Mouse (Mus musculus): ENCODE measurements at regions not wholly inside any gene's neighbourhood (a gene's known extent, or its start where the extent isn't known, plus 50 kb on each side); places are given as distances from the start of the nearest gene placed in this dataset.

DNA sequence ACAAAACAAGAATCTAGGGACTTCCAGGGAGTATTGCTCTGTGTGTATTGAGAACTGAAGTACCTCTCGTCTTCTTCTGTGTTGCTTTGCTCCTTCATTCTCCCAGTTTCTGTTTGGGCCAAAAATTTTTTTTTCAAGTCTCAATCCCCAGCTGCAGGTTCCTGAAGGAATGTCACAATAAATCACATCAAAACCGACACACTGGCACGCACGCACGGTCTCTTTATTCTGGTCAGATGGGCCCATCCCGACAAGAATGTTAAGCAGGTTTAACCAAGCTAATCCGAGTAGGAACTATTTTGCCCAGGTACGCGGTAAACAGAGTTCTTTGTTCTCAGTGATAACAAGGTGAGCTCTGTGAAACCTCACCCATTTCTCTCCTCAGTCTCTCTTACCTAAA, 118.3 kb upstream of the Lef1 start:
- no peak overlapping the region for H3K9ac ChIP-seq (ENCODE audit: low read depth, low read length)
- no peaks in the 10 kb centered on the region for H3K9me3 ChIP-seq (ENCODE audit: control insufficient read depth, low read length)
- H3K36me3 ChIP-seq (ENCODE audit: control insufficient read depth, insufficient read depth, low read length), result no peaks in the 10 kb centered on the region
- no peak overlapping the region for H3K27ac ChIP-seq (ENCODE audit: low read depth, low read length)
- ATAC-seq (ENCODE audit: low FRiP score), result no peak
- DNase-seq (ENCODE audit: low spot score), result no peak
- H3K4me1 ChIP-seq (replicated peaks; ENCODE audit: control insufficient read depth, insufficient read depth, low read length), result no peaks in the 10 kb centered on the region
- 70% methylated on average over 9 of the region's 9 CpGs for WGBS
- H3K4me2 ChIP-seq (replicated peaks; ENCODE audit: low read depth, low read length), result no peak overlapping the region
- no peak overlapping the region for H3K4me3 ChIP-seq (ENCODE audit: low read depth, low read length)
- no peaks in the 10 kb centered on the region for H3K27me3 ChIP-seq (ENCODE audit: control insufficient read depth, insufficient read depth, low read length)

DNA sequence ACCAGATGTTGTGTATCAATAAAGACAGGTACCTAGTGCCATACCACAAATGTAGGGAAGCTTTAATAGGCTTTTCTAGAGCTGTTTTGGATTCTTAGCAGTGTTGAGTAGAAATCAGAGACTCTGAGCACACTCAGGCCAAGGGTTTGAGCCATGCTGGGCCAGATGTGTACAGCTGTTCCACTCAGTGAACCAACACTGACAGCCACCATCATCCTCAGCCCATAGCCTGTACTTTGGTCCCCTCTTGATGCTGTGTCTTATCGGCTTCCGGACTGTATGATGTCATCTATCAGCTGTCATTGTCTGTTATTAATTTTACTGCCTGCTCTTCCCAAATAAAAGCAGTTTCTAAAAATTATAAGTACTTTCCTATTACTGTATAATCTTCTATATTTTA, 123.6 kb upstream of the Lef1 start:
- Histone ChIP-seq H3K4me2 (replicated peaks; ENCODE audit: low read depth, low read length) (no peak overlapping the region), H3K27ac (ENCODE audit: low read depth, low read length) (no peak overlapping the region), H3K27me3 (ENCODE audit: control insufficient read depth, insufficient read depth, low read length) (no peaks in the 10 kb centered on the region), H3K4me3 (ENCODE audit: low read depth, low read length) (no peak overlapping the region), H3K9me3 (ENCODE audit: control insufficient read depth, low read length) (no peaks in the 10 kb centered on the region), H3K4me1 (replicated peaks; ENCODE audit: control insufficient read depth, insufficient read depth, low read length) (no peaks in the 10 kb centered on the region), H3K36me3 (ENCODE audit: control insufficient read depth, insufficient read depth, low read length) (no peaks in the 10 kb centered on the region), H3K9ac (ENCODE audit: low read depth, low read length) (no peak overlapping the region)
- ATAC-seq (ENCODE audit: low FRiP score), result no peak
- WGBS, result 89% methylated on average over 2 of the region's 2 CpGs
- no peak for DNase-seq (ENCODE audit: low spot score)

DNA sequence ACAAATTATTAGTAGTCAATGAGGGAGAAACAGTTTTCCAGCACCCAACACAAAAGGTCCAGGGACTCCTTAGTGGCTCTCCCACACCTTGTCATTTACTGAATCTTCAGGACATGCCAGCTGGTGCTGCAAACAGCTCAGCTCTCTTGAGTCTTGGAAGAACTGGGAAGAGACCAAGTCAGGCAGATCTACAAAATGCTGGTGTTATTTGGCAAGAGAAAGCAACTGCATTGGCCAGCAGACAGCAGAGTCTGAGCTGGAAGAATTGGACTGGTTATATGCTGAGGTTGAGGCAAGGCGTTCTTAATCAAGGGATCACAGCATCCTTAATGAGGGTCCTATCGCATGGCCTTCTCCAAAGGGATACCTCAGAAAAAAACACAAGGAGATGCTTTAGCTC, 124.2 kb upstream of the Lef1 start:
- no peak overlapping the region for H3K4me2 ChIP-seq (replicated peaks; ENCODE audit: low read depth, low read length)
- no peaks in the 10 kb centered on the region for H3K4me1 ChIP-seq (replicated peaks; ENCODE audit: control insufficient read depth, insufficient read depth, low read length)
- H3K27ac ChIP-seq (ENCODE audit: low read depth, low read length), result no peak overlapping the region
- DNase-seq (ENCODE audit: low spot score) (no peak), ATAC-seq (ENCODE audit: low FRiP score) (no peak)
- H3K27me3 ChIP-seq (ENCODE audit: control insufficient read depth, insufficient read depth, low read length), result no peaks in the 10 kb centered on the region
- H3K9me3 ChIP-seq (ENCODE audit: control insufficient read depth, low read length), result no peaks in the 10 kb centered on the region
- no peaks in the 10 kb centered on the region for H3K36me3 ChIP-seq (ENCODE audit: control insufficient read depth, insufficient read depth, low read length)
- H3K4me3 ChIP-seq (ENCODE audit: low read depth, low read length), result no peak overlapping the region
- H3K9ac ChIP-seq (ENCODE audit: low read depth, low read length), result no peak overlapping the region
- 94% methylated on average over 2 of the region's 2 CpGs for WGBS

DNA sequence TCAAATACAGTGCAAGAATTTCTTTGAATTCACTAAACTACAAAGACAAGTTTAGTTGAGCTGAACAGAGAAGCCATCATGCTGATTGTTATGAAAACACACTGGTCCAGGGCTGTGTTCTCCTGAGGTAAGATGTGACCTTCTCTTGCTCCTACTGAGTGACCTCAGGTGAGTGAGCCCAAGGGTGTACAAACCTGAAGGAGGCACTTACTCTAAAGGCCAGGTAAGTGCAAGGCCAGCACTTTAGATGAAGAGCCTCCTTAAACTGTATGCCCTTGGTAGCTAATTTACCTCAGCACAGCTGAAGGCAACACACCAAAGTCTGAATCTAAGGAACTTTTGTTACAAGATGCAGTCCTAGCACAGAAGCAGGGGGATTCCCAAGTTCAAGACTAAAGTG, 128.7 kb upstream of the Lef1 start:
- no peak for ATAC-seq (ENCODE audit: low FRiP score)
- Histone ChIP-seq H3K27me3 (ENCODE audit: control insufficient read depth, insufficient read depth, low read length) (no peaks in the 10 kb centered on the region), H3K27ac (ENCODE audit: low read depth, low read length) (no peak overlapping the region), H3K9me3 (ENCODE audit: control insufficient read depth, low read length) (no peaks in the 10 kb centered on the region), H3K4me2 (replicated peaks; ENCODE audit: low read depth, low read length) (no peak overlapping the region), H3K36me3 (ENCODE audit: control insufficient read depth, insufficient read depth, low read length) (no peaks in the 10 kb centered on the region), H3K4me1 (replicated peaks; ENCODE audit: control insufficient read depth, insufficient read depth, low read length) (no peaks in the 10 kb centered on the region), H3K4me3 (ENCODE audit: low read depth, low read length) (no peak overlapping the region), H3K9ac (ENCODE audit: low read depth, low read length) (no peak overlapping the region)
- no peak for DNase-seq (ENCODE audit: low spot score)

DNA sequence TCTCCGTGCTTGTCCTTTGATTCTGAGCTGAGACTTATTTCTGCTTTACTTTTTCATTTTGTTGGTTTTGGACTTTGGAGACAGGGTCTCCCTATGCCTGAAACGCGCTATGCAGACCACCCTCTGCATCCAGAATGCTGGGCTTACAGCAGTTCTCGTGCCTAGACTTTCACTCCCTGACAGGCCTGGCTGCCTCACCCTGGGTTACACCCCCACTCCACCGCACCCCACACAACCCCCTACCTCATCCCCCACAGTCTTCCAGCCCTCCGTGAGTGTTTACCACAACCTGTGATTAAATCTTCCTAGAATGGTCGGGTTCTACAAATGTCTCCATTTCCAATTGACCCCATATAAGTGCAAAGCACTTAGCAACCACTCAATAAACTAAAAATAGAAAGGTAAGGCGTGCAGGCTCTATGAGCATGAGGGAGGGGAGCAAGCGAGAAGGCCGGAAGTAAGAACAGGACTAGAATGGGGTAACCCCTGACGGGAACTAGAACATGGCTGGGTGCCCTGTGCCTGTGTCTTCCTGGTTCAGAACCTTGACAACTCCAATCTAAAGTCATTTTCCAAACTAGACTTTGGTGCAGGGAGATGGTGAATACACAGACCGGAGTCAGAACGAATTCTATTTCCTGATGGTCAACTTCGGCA, 131.2 kb upstream of the Lef1 start:
- no peak overlapping the region for H3K27ac ChIP-seq (ENCODE audit: low read depth, low read length)
- WGBS, result 81% methylated on average over 14 of the region's 14 CpGs
- no peaks in the 10 kb centered on the region for H3K9me3 ChIP-seq (ENCODE audit: control insufficient read depth, low read length)
- ATAC-seq (ENCODE audit: low FRiP score) (no peak), DNase-seq (ENCODE audit: low spot score) (no peak)
- H3K36me3 ChIP-seq (ENCODE audit: control insufficient read depth, insufficient read depth, low read length), result no peaks in the 10 kb centered on the region
- H3K27me3 ChIP-seq (ENCODE audit: control insufficient read depth, insufficient read depth, low read length), result no peaks in the 10 kb centered on the region
- no peaks in the 10 kb centered on the region for H3K4me1 ChIP-seq (replicated peaks; ENCODE audit: control insufficient read depth, insufficient read depth, low read length)
- H3K4me3 ChIP-seq (ENCODE audit: low read depth, low read length), result no peak overlapping the region
- H3K9ac ChIP-seq (ENCODE audit: low read depth, low read length), result no peak overlapping the region
- H3K4me2 ChIP-seq (replicated peaks; ENCODE audit: low read depth, low read length), result no peak overlapping the region

DNA sequence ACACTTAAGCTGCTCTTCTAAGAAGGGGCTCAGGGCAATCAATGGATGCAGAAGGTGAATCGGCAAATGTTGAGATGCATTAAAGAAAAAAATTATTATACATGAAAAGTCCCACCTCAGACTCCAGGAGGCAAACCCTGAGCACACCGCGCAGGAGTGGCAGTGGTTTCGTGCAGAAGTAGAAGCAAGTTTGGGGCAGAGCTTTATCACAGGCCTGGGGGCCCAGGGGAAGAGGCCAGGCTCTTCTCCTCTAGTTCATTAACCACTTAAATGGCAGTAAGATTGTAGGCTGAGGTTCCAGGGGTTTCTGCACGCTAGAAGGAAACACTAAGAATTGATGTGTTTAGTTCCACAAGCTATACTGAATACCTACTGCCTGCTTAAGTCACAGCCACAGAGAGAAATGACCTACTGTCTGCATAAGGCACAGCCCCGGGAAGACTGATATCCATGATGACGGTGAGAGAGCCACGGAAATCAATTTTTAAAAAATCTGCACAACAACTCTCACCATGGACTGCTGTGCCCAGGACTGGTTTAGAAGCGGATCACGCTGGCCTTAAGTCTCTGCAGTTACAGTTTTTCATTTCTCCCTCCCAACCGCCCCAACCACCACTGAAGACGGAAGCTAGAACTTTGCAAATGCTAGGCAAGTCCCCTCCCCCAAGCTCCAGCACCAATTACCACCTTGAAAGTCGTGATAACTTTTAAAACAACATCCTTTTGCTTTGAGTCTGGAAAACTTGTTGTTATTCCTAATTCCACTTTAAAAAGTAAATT, 132.2 kb upstream of the Lef1 start:
- Histone ChIP-seq H3K4me1 (replicated peaks; ENCODE audit: control insufficient read depth, insufficient read depth, low read length) (no peaks in the 10 kb centered on the region), H3K27me3 (ENCODE audit: control insufficient read depth, insufficient read depth, low read length) (no peaks in the 10 kb centered on the region), H3K4me3 (ENCODE audit: low read depth, low read length) (no peak overlapping the region), H3K27ac (ENCODE audit: low read depth, low read length) (no peak overlapping the region), H3K9ac (ENCODE audit: low read depth, low read length) (no peak overlapping the region), H3K36me3 (ENCODE audit: control insufficient read depth, insufficient read depth, low read length) (no peaks in the 10 kb centered on the region), H3K9me3 (ENCODE audit: control insufficient read depth, low read length) (no peaks in the 10 kb centered on the region), H3K4me2 (replicated peaks; ENCODE audit: low read depth, low read length) (no peak overlapping the region)
- WGBS, result 60% methylated on average over 13 of the region's 13 CpGs
- ATAC-seq (ENCODE audit: low FRiP score), result no peak
- no peak for DNase-seq (ENCODE audit: low spot score)

DNA sequence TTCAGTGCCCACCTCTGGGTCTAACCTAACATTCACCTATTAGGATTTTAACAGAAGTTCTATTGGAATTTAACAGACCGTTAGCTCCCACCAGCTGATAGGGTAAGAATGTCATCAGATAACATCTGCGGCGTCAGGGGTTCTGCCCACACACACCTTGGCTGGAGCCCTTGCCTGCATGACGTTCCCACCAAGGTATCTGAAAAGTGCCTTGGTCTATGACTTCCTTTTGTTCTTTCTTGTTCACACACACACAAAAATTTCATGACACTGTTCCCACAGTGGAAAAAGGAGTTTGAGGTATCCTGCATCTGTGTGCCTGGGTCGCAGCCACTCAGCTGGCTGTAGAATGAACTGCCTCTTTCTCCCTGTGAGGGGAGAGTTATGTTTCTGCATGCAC, 134.1 kb upstream of the Lef1 start:
- ATAC-seq (ENCODE audit: low FRiP score) (no peak), DNase-seq (ENCODE audit: low spot score) (no peak)
- 87% methylated on average over 5 of the region's 5 CpGs for WGBS
- Histone ChIP-seq H3K27ac (ENCODE audit: low read depth, low read length) (no peak overlapping the region), H3K4me3 (ENCODE audit: low read depth, low read length) (no peak overlapping the region), H3K36me3 (ENCODE audit: control insufficient read depth, insufficient read depth, low read length) (no peaks in the 10 kb centered on the region), H3K4me1 (replicated peaks; ENCODE audit: control insufficient read depth, insufficient read depth, low read length) (no peaks in the 10 kb centered on the region), H3K27me3 (ENCODE audit: control insufficient read depth, insufficient read depth, low read length) (no peaks in the 10 kb centered on the region), H3K9me3 (ENCODE audit: control insufficient read depth, low read length) (no peaks in the 10 kb centered on the region), H3K4me2 (replicated peaks; ENCODE audit: low read depth, low read length) (no peak overlapping the region), H3K9ac (ENCODE audit: low read depth, low read length) (no peak overlapping the region)

DNA sequence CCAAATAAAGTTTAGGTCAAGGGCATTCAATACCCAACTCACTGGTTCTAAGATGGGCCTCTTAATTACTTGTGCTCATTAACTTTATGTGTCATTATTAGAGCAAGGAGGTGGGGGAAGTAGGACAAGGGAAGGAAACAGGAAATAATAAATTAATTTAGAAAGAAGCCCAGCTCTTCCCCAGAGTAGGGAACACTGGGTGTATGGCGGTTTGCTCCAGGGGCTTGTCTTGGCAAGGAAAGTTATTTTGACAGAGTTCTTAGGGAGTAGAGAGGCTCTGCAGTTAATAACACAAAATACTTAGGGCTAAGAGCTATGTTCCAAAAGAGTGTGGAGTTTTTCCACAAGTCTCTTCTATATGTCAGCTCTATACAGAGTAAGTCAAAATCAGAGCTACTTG, 135.0 kb upstream of the Lef1 start:
- 83% methylated on average over 1 of the region's 1 CpGs for WGBS
- no peaks in the 10 kb centered on the region for H3K27me3 ChIP-seq (ENCODE audit: control insufficient read depth, insufficient read depth, low read length)
- H3K9me3 ChIP-seq (ENCODE audit: control insufficient read depth, low read length), result no peaks in the 10 kb centered on the region
- no peak overlapping the region for H3K4me3 ChIP-seq (ENCODE audit: low read depth, low read length)
- H3K9ac ChIP-seq (ENCODE audit: low read depth, low read length), result no peak overlapping the region
- no peaks in the 10 kb centered on the region for H3K36me3 ChIP-seq (ENCODE audit: control insufficient read depth, insufficient read depth, low read length)
- H3K4me2 ChIP-seq (replicated peaks; ENCODE audit: low read depth, low read length), result no peak overlapping the region
- H3K27ac ChIP-seq (ENCODE audit: low read depth, low read length), result no peak overlapping the region
- no peak for ATAC-seq (ENCODE audit: low FRiP score)
- DNase-seq (ENCODE audit: low spot score), result no peak
- no peaks in the 10 kb centered on the region for H3K4me1 ChIP-seq (replicated peaks; ENCODE audit: control insufficient read depth, insufficient read depth, low read length)

DNA sequence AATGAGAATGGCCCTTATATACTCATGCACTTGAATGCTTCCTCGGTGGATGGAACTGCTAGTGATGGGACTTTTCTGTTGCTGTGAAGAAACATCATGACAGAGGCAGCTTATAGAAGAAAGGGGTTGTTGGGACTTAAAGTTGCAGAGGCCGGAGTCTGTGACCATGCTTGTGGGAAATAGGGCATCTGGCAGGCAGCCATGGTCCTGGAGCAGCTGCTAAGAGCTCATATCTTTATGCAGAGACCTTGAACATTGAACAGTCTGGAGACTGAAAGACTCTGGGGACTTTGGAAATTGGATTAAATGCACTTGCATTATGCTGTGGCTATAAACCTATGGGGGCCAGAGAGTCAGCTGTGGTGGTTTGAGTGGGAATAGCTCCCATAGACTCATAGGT, 138.1 kb upstream of the Lef1 start:
- no peaks in the 10 kb centered on the region for H3K27me3 ChIP-seq (ENCODE audit: control insufficient read depth, insufficient read depth, low read length)
- no peaks in the 10 kb centered on the region for H3K36me3 ChIP-seq (ENCODE audit: control insufficient read depth, insufficient read depth, low read length)
- no peak overlapping the region for H3K27ac ChIP-seq (ENCODE audit: low read depth, low read length)
- H3K4me2 ChIP-seq (replicated peaks; ENCODE audit: low read depth, low read length), result no peak overlapping the region
- ATAC-seq (ENCODE audit: low FRiP score) (no peak), DNase-seq (ENCODE audit: low spot score) (no peak)
- H3K4me3 ChIP-seq (ENCODE audit: low read depth, low read length), result no peak overlapping the region
- no peak overlapping the region for H3K9ac ChIP-seq (ENCODE audit: low read depth, low read length)
- no peaks in the 10 kb centered on the region for H3K9me3 ChIP-seq (ENCODE audit: control insufficient read depth, low read length)
- WGBS, result 60% methylated on average over 2 of the region's 2 CpGs
- H3K4me1 ChIP-seq (replicated peaks; ENCODE audit: control insufficient read depth, insufficient read depth, low read length), result no peaks in the 10 kb centered on the region
